In the genomic region with DNA sequence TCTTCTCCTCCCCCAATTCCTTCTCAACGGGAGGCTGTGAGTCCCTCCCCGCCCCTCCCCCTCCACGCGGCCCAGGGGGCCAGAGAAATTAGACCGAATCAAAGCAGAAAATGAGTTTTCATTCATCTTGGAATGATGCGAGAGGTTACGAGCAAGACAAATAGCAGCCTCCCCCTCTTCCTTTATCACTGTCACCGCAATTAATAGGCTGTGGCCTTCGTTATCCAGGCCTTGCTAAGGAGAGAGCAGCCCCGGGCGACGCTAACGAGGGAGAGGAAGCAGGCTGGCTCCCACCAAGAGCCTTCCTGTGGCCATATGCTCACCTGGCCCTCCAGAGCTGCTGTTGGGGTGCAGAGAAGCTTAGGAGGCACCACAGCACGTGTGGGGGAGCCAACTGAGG, we compare ENCODE assay signal across 21 mouse cellular contexts.
DNase-seq lines count a peak whose midpoint lies in the region; ATAC-seq lines count a peak whose summit lies in the region.
"Had no signal": no experiment of that assay in that cellular context is flagged by ENCODE, and none has a peak within 500 bp of the region (broad histone marks: within the 10 kb centered on the region; RNA-seq: fewer than 3 reads in every experiment).

No protein-coding gene starts in this region.

- ATAC-seq in midbrain, embryonic 11.5 days (ENCODE audit: low FRiP score), result no peak
- ATAC-seq: intestine, embryonic 15.5 days; liver, postnatal 0 days; lung, postnatal 0 days had no signal

- no peak for DNase-seq in midbrain, embryonic 10.5 days (ENCODE audit: low spot score)
- DNase-seq in midbrain, embryonic 11.5 days (ENCODE audit: low spot score, missing footprints), result no peak
- DNase-seq in ES-CJ7 (ENCODE audit: low read depth, low spot score) (peak; percentile 23), ZHBTc4 (ENCODE audit: low read depth, low spot score) (peak; percentile 26)
- DNase-seq in limb, embryonic 10.5 days (ENCODE audit: low spot score), result no peak
- no peak for DNase-seq in urinary bladder, postnatal 14 days (ENCODE audit: low spot score)
- DNase-seq in layer of hippocampus, postnatal 14 days (ENCODE audit: low spot score in 2 of 2), result no peak
- DNase-seq: adrenal gland, postnatal 14 days; cerebellum, adult 9-10 months; heart, postnatal 4 days; kidney, adult 8-10 months; kidney, postnatal 14 days; layer of hippocampus, postnatal 36 days; liver, postnatal 0 days had no signal

- no peak overlapping the region for H3K9ac ChIP-seq in midbrain, embryonic 11.5 days (ENCODE audit: low read length)
- H3K9ac ChIP-seq: intestine, embryonic 15.5 days; limb, embryonic 12.5 days; liver, postnatal 0 days had no signal

- H3K4me1 ChIP-seq in midbrain, embryonic 10.5 days, result peaks cover 36% of the 10 kb centered on the region
- peaks cover 20% of the 10 kb centered on the region for H3K4me1 ChIP-seq in midbrain, embryonic 11.5 days (ENCODE audit: control insufficient read depth, insufficient read depth, low read length)
- H3K4me1 ChIP-seq in limb, embryonic 10.5 days, result peaks cover 10% of the 10 kb centered on the region
- H3K4me1 ChIP-seq: intestine, embryonic 15.5 days had no signal

- no peak overlapping the region for H3K4me3 ChIP-seq in midbrain, embryonic 10.5 days
- no peak overlapping the region for H3K4me3 ChIP-seq in midbrain, embryonic 11.5 days (ENCODE audit: low read depth, low read length)
- H3K4me3 ChIP-seq in limb, embryonic 10.5 days, result no peak overlapping the region
- H3K4me3 ChIP-seq: embryonic facial prominence, embryonic 10.5 days; heart, embryonic 10.5 days; intestine, embryonic 15.5 days; limb, embryonic 12.5 days had no signal

- WGBS in midbrain, embryonic 10.5 days, result 43% methylated on average over 14 of the region's 14 CpGs
- 39% methylated on average over 14 of the region's 14 CpGs for WGBS in midbrain, embryonic 11.5 days
- WGBS in limb, embryonic 10.5 days, result 19% methylated on average over 14 of the region's 14 CpGs

- no peaks in the 10 kb centered on the region for H3K36me3 ChIP-seq in midbrain, embryonic 10.5 days
- H3K36me3 ChIP-seq in midbrain, embryonic 11.5 days (ENCODE audit: control insufficient read depth, insufficient read depth, low read length), result no peaks in the 10 kb centered on the region
- no peaks in the 10 kb centered on the region for H3K36me3 ChIP-seq in limb, embryonic 10.5 days
- H3K36me3 ChIP-seq: embryonic facial prominence, embryonic 10.5 days; heart, embryonic 10.5 days; intestine, embryonic 15.5 days; limb, embryonic 12.5 days had no signal

- peak overlapping the region; percentile 73 for H3K27ac ChIP-seq in midbrain, embryonic 10.5 days (replicated peaks)
- no peak overlapping the region for H3K27ac ChIP-seq in midbrain, embryonic 11.5 days (ENCODE audit: low read depth, low read length)
- 0 out of 2 replicates have a peak overlapping the region, but pooled peaks have one; percentile 11 for H3K27ac ChIP-seq in limb, embryonic 10.5 days
- H3K27ac ChIP-seq: embryonic facial prominence, embryonic 10.5 days; heart, embryonic 10.5 days; intestine, embryonic 15.5 days; limb, embryonic 12.5 days; macrophage had no signal

- no peak overlapping the region for H3K4me2 ChIP-seq in midbrain, embryonic 11.5 days
- H3K4me2 ChIP-seq: intestine, embryonic 15.5 days; limb, embryonic 12.5 days; liver, embryonic 11.5 days had no signal

- peaks cover 49% of the 10 kb centered on the region for H3K27me3 ChIP-seq in midbrain, embryonic 10.5 days (ENCODE audit: low read depth, poor library complexity, severe bottlenecking)
- no peaks in the 10 kb centered on the region for H3K27me3 ChIP-seq in midbrain, embryonic 11.5 days (ENCODE audit: control insufficient read depth, insufficient read depth, low read length)
- H3K27me3 ChIP-seq in limb, embryonic 10.5 days (ENCODE audit: low read depth, poor library complexity, severe bottlenecking), result peaks cover 24% of the 10 kb centered on the region
- H3K27me3 ChIP-seq: intestine, embryonic 15.5 days had no signal

- no peaks in the 10 kb centered on the region for H3K9me3 ChIP-seq in midbrain, embryonic 10.5 days (replicated peaks)
- H3K9me3 ChIP-seq in midbrain, embryonic 11.5 days (ENCODE audit: control insufficient read depth, low read length), result no peaks in the 10 kb centered on the region
- H3K9me3 ChIP-seq in limb, embryonic 10.5 days (replicated peaks), result no peaks in the 10 kb centered on the region
- H3K9me3 ChIP-seq: embryonic facial prominence, embryonic 10.5 days; heart, embryonic 10.5 days; intestine, embryonic 15.5 days; limb, embryonic 12.5 days had no signal

Comparison
In these comparisons a context has a peak if more than half of its experiments do, and no peak if none do; other contexts are left out.
1. DNase-seq: peak in ES-CJ7 (single experiment) and ZHBTc4 (single experiment); none in midbrain, embryonic 10.5 days (single experiment), midbrain, embryonic 11.5 days (single experiment), limb, embryonic 10.5 days (single experiment), urinary bladder, postnatal 14 days (single experiment) and layer of hippocampus, postnatal 14 days (0 of 2).